Mouse (Mus musculus): ENCODE results near the gene Zfyve9.

DNA sequence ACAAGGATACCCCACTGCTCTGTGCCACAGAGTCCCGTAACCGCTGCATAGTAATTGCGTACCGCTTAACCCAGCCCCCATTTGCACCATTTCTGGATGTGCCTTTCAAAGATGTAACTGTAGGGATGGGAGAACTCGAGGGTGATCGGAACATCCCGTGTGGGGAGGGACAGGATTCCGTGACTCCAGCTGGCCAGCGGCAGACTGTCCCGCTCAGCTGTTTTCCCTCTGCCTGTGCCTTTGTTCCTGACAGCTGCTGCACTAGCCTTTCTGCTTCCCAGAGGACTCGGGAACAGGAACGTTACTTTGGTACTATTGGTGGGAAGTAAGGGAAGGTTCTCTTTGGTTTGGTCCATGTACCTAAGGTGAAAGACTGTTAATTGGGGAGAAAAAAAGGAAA, 146.9 kb downstream of the Zfyve9 start:
- no peak for TF ChIP-seq CTCF (IDR thresholded peaks at IDR 0.05; ENCODE audit: low read depth, low read length)
- no peak for TF ChIP-seq TAL1 (conservative IDR thresholded peaks at IDR 0.05; ENCODE audit: low read depth, low read length)
